Mouse (Mus musculus): Measurements from ENCODE around the gene Grik1. TPM values are rescaled to one million over a fixed set of nuclear protein-coding genes. Genes with fewer than 3 reads are reported as not detected.

Grik1 gene
- polyA plus RNA-seq, 1 experiment from 2014 or later, result 2.2 TPM

DNA sequence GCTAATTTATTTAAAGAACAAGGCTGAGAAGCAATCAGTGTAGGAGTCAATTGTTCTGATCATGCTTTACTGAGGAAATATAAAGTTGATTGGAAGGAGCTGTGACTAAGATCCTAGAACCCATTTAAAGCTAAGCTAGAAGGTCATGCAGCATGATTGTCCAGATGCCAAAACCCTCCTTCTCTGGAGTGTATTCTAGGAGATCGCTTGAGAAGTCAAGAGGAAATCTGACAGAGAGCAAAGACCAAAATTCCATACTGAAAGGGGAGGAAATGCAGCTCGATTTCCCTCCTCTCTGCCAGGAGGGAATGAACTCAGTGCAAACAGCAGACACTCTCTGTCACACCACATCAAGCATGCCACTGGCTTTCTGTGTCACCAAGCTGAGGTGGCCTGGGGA is 378.9 kb downstream of the Grik1 start:
- no peak for ATAC-seq (ENCODE audit: low FRiP score, low TSS enrichment)
- Histone ChIP-seq H3K27ac (ENCODE audit: low read depth, low read length) (no peak overlapping the region), H3K4me3 (ENCODE audit: low read length) (no peak overlapping the region), H3K9ac (ENCODE audit: low read depth, low read length) (no peak overlapping the region), H3K36me3 (ENCODE audit: control insufficient read depth, insufficient read depth, low read length) (no peaks in the 10 kb centered on the region), H3K9me3 (ENCODE audit: control insufficient read depth, low read length) (no peaks in the 10 kb centered on the region), H3K27me3 (ENCODE audit: control insufficient read depth, insufficient read depth, low read length) (no peaks in the 10 kb centered on the region), H3K4me1 (ENCODE audit: control insufficient read depth, insufficient read depth, low read length) (peaks cover 8% of the 10 kb centered on the region), H3K4me2 (replicated peaks; ENCODE audit: low read depth, low read length) (no peak overlapping the region)
- WGBS, result 28% methylated on average over 2 of the region's 2 CpGs

- Histone ChIP-seq H3K27ac (ENCODE audit: low read depth, low read length) (no peak overlapping the region), H3K4me3 (ENCODE audit: low read length) (no peak overlapping the region), H3K9me3 (ENCODE audit: control insufficient read depth, low read length) (no peaks in the 10 kb centered on the region), H3K36me3 (ENCODE audit: control insufficient read depth, insufficient read depth, low read length) (no peaks in the 10 kb centered on the region), H3K27me3 (ENCODE audit: control insufficient read depth, insufficient read depth, low read length) (no peaks in the 10 kb centered on the region), H3K4me2 (replicated peaks; ENCODE audit: low read depth, low read length) (no peak overlapping the region), H3K9ac (ENCODE audit: low read depth, low read length) (no peak overlapping the region), H3K4me1 (ENCODE audit: control insufficient read depth, insufficient read depth, low read length) (no peaks in the 10 kb centered on the region)
- WGBS, result 83% methylated on average over 9 of the region's 9 CpGs
- ATAC-seq (ENCODE audit: low FRiP score, low TSS enrichment), result no peak
Observed at GRCm38 (mm10) chr16:87902049-87902448, 388.0 kb downstream of the Grik1 start.

- no peak for ATAC-seq (ENCODE audit: low FRiP score, low TSS enrichment)
- Histone ChIP-seq H3K4me1 (ENCODE audit: control insufficient read depth, insufficient read depth, low read length) (no peaks in the 10 kb centered on the region), H3K27ac (ENCODE audit: low read depth, low read length) (no peak overlapping the region), H3K9me3 (ENCODE audit: control insufficient read depth, low read length) (no peaks in the 10 kb centered on the region), H3K4me2 (replicated peaks; ENCODE audit: low read depth, low read length) (no peak overlapping the region), H3K36me3 (ENCODE audit: control insufficient read depth, insufficient read depth, low read length) (no peaks in the 10 kb centered on the region), H3K9ac (ENCODE audit: low read depth, low read length) (no peak overlapping the region), H3K27me3 (ENCODE audit: control insufficient read depth, insufficient read depth, low read length) (no peaks in the 10 kb centered on the region), H3K4me3 (ENCODE audit: low read length) (no peak overlapping the region)
- 90% methylated on average over 2 of the region's 2 CpGs for WGBS
Observed at GRCm38 (mm10) chr16:87901189-87901588, 388.9 kb downstream of the Grik1 start.

DNA sequence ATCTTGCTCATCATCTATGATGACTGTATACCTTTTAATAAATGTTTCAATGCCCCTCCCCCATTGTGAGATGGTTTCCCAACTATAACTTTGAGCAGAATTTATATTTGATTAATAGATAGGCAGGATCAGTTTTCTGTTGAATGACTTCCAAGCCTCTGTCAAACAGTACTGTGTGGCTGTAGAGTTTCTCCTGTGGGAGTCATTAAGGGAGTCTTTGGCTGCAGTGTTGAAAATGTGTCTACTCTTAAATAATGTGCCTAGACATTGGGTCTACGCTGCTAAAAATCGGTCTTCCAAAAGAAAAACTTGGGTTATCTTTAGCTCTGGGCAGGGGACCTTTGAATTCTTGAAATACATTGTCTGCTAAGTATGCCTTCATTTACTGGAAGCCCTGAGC is 414.1 kb downstream of the Grik1 start:
- Histone ChIP-seq H3K9ac (ENCODE audit: low read depth, low read length) (no peak overlapping the region), H3K9me3 (ENCODE audit: control insufficient read depth, low read length) (no peaks in the 10 kb centered on the region), H3K27ac (ENCODE audit: low read depth, low read length) (no peak overlapping the region), H3K4me3 (ENCODE audit: low read length) (no peak overlapping the region), H3K4me1 (ENCODE audit: control insufficient read depth, insufficient read depth, low read length) (no peaks in the 10 kb centered on the region), H3K27me3 (ENCODE audit: control insufficient read depth, insufficient read depth, low read length) (no peaks in the 10 kb centered on the region), H3K4me2 (replicated peaks; ENCODE audit: low read depth, low read length) (no peak overlapping the region), H3K36me3 (ENCODE audit: control insufficient read depth, insufficient read depth, low read length) (no peaks in the 10 kb centered on the region)
- WGBS, result 80% methylated on average over 2 of the region's 2 CpGs
- no peak for ATAC-seq (ENCODE audit: low FRiP score, low TSS enrichment)

- Histone ChIP-seq H3K4me3 (ENCODE audit: low read length) (no peak overlapping the region), H3K4me1 (ENCODE audit: control insufficient read depth, insufficient read depth, low read length) (no peaks in the 10 kb centered on the region), H3K9me3 (ENCODE audit: control insufficient read depth, low read length) (no peaks in the 10 kb centered on the region), H3K27ac (ENCODE audit: low read depth, low read length) (no peak overlapping the region), H3K27me3 (ENCODE audit: control insufficient read depth, insufficient read depth, low read length) (no peaks in the 10 kb centered on the region), H3K4me2 (replicated peaks; ENCODE audit: low read depth, low read length) (no peak overlapping the region), H3K36me3 (ENCODE audit: control insufficient read depth, insufficient read depth, low read length) (no peaks in the 10 kb centered on the region), H3K9ac (ENCODE audit: low read depth, low read length) (no peak overlapping the region)
- no peak for ATAC-seq (ENCODE audit: low FRiP score, low TSS enrichment)
- WGBS, result 85% methylated on average over 6 of the region's 6 CpGs
Observed at GRCm38 (mm10) chr16:87864526-87864925, 425.5 kb downstream of the Grik1 start.

DNA sequence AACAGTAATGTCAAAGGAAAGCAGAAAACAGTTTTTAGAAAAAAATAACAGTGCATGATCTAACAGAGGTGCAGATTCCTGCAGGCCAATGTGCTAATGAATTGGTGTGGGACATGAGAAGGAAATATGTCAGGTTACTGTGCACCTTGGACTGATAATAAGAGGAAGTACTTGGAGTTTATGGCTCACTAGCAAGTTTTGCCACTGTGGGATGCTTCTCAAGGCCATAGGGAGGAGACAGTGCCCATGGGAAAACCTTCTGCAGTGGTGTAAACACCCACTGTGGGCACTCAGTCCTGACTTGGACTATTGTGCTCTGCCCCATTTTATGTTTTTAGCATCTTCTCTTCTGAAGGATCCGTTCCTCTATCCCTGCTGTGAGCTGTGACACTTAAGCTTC is 428.3 kb downstream of the Grik1 start:
- Histone ChIP-seq H3K4me2 (replicated peaks; ENCODE audit: low read depth, low read length) (no peak overlapping the region), H3K27ac (ENCODE audit: low read depth, low read length) (no peak overlapping the region), H3K27me3 (ENCODE audit: control insufficient read depth, insufficient read depth, low read length) (no peaks in the 10 kb centered on the region), H3K36me3 (ENCODE audit: control insufficient read depth, insufficient read depth, low read length) (no peaks in the 10 kb centered on the region), H3K4me1 (ENCODE audit: control insufficient read depth, insufficient read depth, low read length) (no peaks in the 10 kb centered on the region), H3K9ac (ENCODE audit: low read depth, low read length) (no peak overlapping the region), H3K4me3 (ENCODE audit: low read length) (no peak overlapping the region), H3K9me3 (ENCODE audit: control insufficient read depth, low read length) (no peaks in the 10 kb centered on the region)
- no peak for ATAC-seq (ENCODE audit: low FRiP score, low TSS enrichment)
- 19% methylated on average over 1 of the region's 1 CpGs for WGBS

GRCm38 (mm10) chr16:87853451-87854085 is 436.5 kb downstream of the Grik1 start:
- no peak for ATAC-seq (ENCODE audit: low FRiP score, low TSS enrichment)
- WGBS, result 79% methylated on average over 3 of the region's 3 CpGs
- H3K27me3 ChIP-seq (ENCODE audit: control insufficient read depth, insufficient read depth, low read length), result no peaks in the 10 kb centered on the region

DNA sequence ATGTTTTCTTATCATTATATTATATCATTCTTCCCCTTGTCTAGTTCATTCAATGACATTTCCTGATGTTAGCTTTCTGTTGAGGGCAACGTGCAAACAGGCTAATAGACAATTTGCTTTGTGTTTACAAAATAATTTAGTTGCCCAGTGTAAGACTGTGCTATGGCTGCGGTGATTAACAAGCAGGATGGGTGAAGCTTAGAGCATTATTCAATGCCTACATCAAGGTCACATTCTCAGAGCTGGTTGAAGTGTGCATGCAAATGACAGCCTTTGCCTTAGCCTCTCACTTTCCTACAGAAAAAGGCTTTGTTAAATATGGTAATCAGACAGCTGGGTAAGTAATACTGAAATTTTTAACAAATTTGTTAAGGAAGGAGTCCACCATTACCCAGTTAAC is 438.5 kb downstream of the Grik1 start:
- WGBS, result 75% methylated on average over 2 of the region's 2 CpGs
- H3K27ac ChIP-seq (ENCODE audit: low read depth, low read length), result no peak overlapping the region
- no peaks in the 10 kb centered on the region for H3K4me1 ChIP-seq (ENCODE audit: control insufficient read depth, insufficient read depth, low read length)
- H3K4me2 ChIP-seq (replicated peaks; ENCODE audit: low read depth, low read length), result no peak overlapping the region
- no peaks in the 10 kb centered on the region for H3K9me3 ChIP-seq (ENCODE audit: control insufficient read depth, low read length)
- no peaks in the 10 kb centered on the region for H3K36me3 ChIP-seq (ENCODE audit: control insufficient read depth, insufficient read depth, low read length)
- ATAC-seq (ENCODE audit: low FRiP score, low TSS enrichment), result no peak
- H3K9ac ChIP-seq (ENCODE audit: low read depth, low read length), result no peak overlapping the region
- H3K4me3 ChIP-seq (ENCODE audit: low read length), result no peak overlapping the region
- H3K27me3 ChIP-seq (ENCODE audit: control insufficient read depth, insufficient read depth, low read length), result no peaks in the 10 kb centered on the region

More at GRCm38 (mm10) chr16:87853451-87854085, 436.5 kb downstream of the Grik1 start:
- Histone ChIP-seq H3K4me3 (ENCODE audit: low read length) (no peak overlapping the region), H3K9ac (ENCODE audit: low read depth, low read length) (no peak overlapping the region), H3K4me2 (replicated peaks; ENCODE audit: low read depth, low read length) (no peak overlapping the region), H3K4me1 (ENCODE audit: control insufficient read depth, insufficient read depth, low read length) (no peaks in the 10 kb centered on the region), H3K9me3 (ENCODE audit: control insufficient read depth, low read length) (no peaks in the 10 kb centered on the region), H3K27ac (ENCODE audit: low read depth, low read length) (no peak overlapping the region), H3K36me3 (ENCODE audit: control insufficient read depth, insufficient read depth, low read length) (no peaks in the 10 kb centered on the region)

GRCm38 (mm10) chr16:87848799-87849198 is 441.3 kb downstream of the Grik1 start:
- WGBS, result 78% methylated on average over 3 of the region's 3 CpGs
- Histone ChIP-seq H3K36me3 (ENCODE audit: control insufficient read depth, insufficient read depth, low read length) (no peaks in the 10 kb centered on the region), H3K4me3 (ENCODE audit: low read length) (no peak overlapping the region), H3K27ac (ENCODE audit: low read depth, low read length) (no peak overlapping the region), H3K9ac (ENCODE audit: low read depth, low read length) (no peak overlapping the region), H3K4me1 (ENCODE audit: control insufficient read depth, insufficient read depth, low read length) (no peaks in the 10 kb centered on the region), H3K9me3 (ENCODE audit: control insufficient read depth, low read length) (no peaks in the 10 kb centered on the region), H3K4me2 (replicated peaks; ENCODE audit: low read depth, low read length) (no peak overlapping the region), H3K27me3 (ENCODE audit: control insufficient read depth, insufficient read depth, low read length) (no peaks in the 10 kb centered on the region)
- no peak for ATAC-seq (ENCODE audit: low FRiP score, low TSS enrichment)
